Comparison of ENCODE assay signal across 8 mouse cellular contexts in the genomic region with DNA sequence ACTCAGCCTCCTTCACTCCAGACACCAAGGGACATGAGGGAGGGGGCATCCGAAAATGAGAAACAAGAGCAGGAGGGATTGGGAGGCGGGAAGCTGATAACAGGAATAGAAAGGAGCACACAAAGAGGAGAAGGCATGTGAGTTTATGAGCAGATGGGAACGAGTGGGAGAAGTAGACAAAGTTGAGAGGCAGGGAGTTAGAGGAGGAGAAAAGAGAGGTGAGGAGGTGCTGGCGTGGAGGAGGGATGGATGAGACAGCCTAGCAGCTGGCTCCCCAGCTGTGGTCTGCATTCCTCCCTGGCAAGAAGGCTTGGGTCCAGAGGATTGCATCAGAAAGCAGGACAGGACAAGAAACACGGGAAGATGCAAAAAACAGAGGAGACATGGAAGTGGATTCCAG.
A peak's percentile ranks its signal among the peaks of the same experiment; 100 is the strongest.
DNase-seq lines count a peak whose midpoint lies in the region; ATAC-seq and TF ChIP-seq lines count a peak whose summit lies in the region.

No protein-coding gene starts in this region.

- no peak overlapping the region for H3K4me3 ChIP-seq in lung, adult 2 months (replicated peaks; ENCODE audit: extremely low read depth, low read depth, low read length)
- no peak overlapping the region for H3K4me3 ChIP-seq in forebrain, postnatal 0 days (ENCODE audit: low read depth, low read length)
- H3K4me3 ChIP-seq in hindbrain, embryonic 13.5 days = no peak overlapping the region
- H3K4me3 ChIP-seq in stomach, embryonic 16.5 days (replicated peaks; ENCODE audit: low read length) = no peak overlapping the region

- WGBS in lung, adult 2 months = 56% methylated on average over 5 of the region's 5 CpGs
- 37% methylated on average over 5 of the region's 5 CpGs for WGBS in forebrain, postnatal 0 days
- WGBS in hindbrain, embryonic 13.5 days = 14% methylated on average over 5 of the region's 5 CpGs
- 31% methylated on average over 5 of the region's 5 CpGs for WGBS in stomach, embryonic 16.5 days

- TF ChIP-seq POLR2A in lung, adult 2 months (IDR thresholded peaks at IDR 0.05; ENCODE audit: borderline replicate concordance, extremely low read depth, low read depth, low read length) = no peak

- no peaks in the 10 kb centered on the region for H3K36me3 ChIP-seq in forebrain, postnatal 0 days (ENCODE audit: insufficient read depth)
- H3K36me3 ChIP-seq in hindbrain, embryonic 13.5 days = no peaks in the 10 kb centered on the region
- H3K36me3 ChIP-seq in stomach, embryonic 16.5 days (ENCODE audit: control insufficient read depth, insufficient read depth, low read length) = no peaks in the 10 kb centered on the region

- peak; percentile 38 to 57 for DNase-seq in lung, adult 18-20 months
- no peak for DNase-seq in lung, adult 2 months
- DNase-seq in forebrain, postnatal 0 days = no peak
- peak; percentile 70 for DNase-seq in lung, postnatal 10 days
- no peak for DNase-seq in adrenal gland, postnatal 10 days
- no peak for DNase-seq in thymus, postnatal 14 days

- H3K4me1 ChIP-seq in lung, adult 2 months (ENCODE audit: control insufficient read depth, insufficient read depth, low read length) = peaks cover 11% of the 10 kb centered on the region
- peaks cover 11% of the 10 kb centered on the region for H3K4me1 ChIP-seq in forebrain, postnatal 0 days (ENCODE audit: insufficient read depth)
- H3K4me1 ChIP-seq in hindbrain, embryonic 13.5 days (replicated peaks) = peaks cover 59% of the 10 kb centered on the region
- peaks cover 20% of the 10 kb centered on the region for H3K4me1 ChIP-seq in stomach, embryonic 16.5 days (ENCODE audit: control insufficient read depth, insufficient read depth, low read length)

- no peak overlapping the region for H3K9ac ChIP-seq in forebrain, postnatal 0 days
- H3K9ac ChIP-seq in hindbrain, embryonic 13.5 days = no peak overlapping the region
- H3K9ac ChIP-seq in stomach, embryonic 16.5 days (ENCODE audit: low read length) = 0 out of 2 replicates have a peak overlapping the region, but pooled peaks have one; percentile 17

- TF ChIP-seq CTCF in lung, adult 2 months (IDR thresholded peaks at IDR 0.05; ENCODE audit: insufficient read depth, low read length) = no peak
- no peak for TF ChIP-seq CTCF in forebrain, postnatal 0 days (IDR thresholded peaks at IDR 0.05; ENCODE audit: low read depth)

- H3K9me3 ChIP-seq in forebrain, postnatal 0 days (ENCODE audit: low read length) = no peaks in the 10 kb centered on the region
- H3K9me3 ChIP-seq in hindbrain, embryonic 13.5 days = no peaks in the 10 kb centered on the region
- H3K9me3 ChIP-seq in stomach, embryonic 16.5 days (replicated peaks; ENCODE audit: control insufficient read depth, low read length) = no peaks in the 10 kb centered on the region

- H3K4me2 ChIP-seq in forebrain, postnatal 0 days (ENCODE audit: low read depth) = no peak overlapping the region
- peak overlapping the region; percentile 54 for H3K4me2 ChIP-seq in hindbrain, embryonic 13.5 days
- H3K4me2 ChIP-seq in stomach, embryonic 16.5 days (ENCODE audit: low read depth, low read length) = peak overlapping the region; percentile 38

- ATAC-seq in forebrain, postnatal 0 days = peak; percentile 2; the same call in 1 of the 2 replicates
- ATAC-seq in hindbrain, embryonic 13.5 days (ENCODE audit: low FRiP score) = no peak
- ATAC-seq in stomach, embryonic 16.5 days (ENCODE audit: insufficient read depth, low FRiP score) = peak; percentile 35; the same call in 1 of the 2 replicates

- no peaks in the 10 kb centered on the region for H3K27me3 ChIP-seq in forebrain, postnatal 0 days (ENCODE audit: insufficient read depth, low read length)
- no peaks in the 10 kb centered on the region for H3K27me3 ChIP-seq in hindbrain, embryonic 13.5 days
- H3K27me3 ChIP-seq in stomach, embryonic 16.5 days (ENCODE audit: control insufficient read depth, insufficient read depth, low read length) = no peaks in the 10 kb centered on the region

- H3K27ac ChIP-seq in forebrain, postnatal 0 days (ENCODE audit: low read depth, low read length) = no peak overlapping the region
- peak overlapping the region; percentile 80 for H3K27ac ChIP-seq in hindbrain, embryonic 13.5 days
- peak overlapping the region; percentile 89 for H3K27ac ChIP-seq in stomach, embryonic 16.5 days (ENCODE audit: low read length)

Comparison
In these comparisons a context has a peak if more than half of its experiments do, and no peak if none do; other contexts are left out.
1. DNase-seq: peak in lung, adult 18-20 months (2 of 2) and lung, postnatal 10 days (single experiment); none in lung, adult 2 months (single experiment), forebrain, postnatal 0 days (single experiment), adrenal gland, postnatal 10 days (single experiment) and thymus, postnatal 14 days (single experiment).